Mouse (Mus musculus) frontal cortex, postnatal 10 days (tissue): ENCODE data around the gene Dop1b.
"Not testable (repeated sequence)": the region's sequence is repeated elsewhere in the genome, so short reads cannot be mapped to it uniquely, and the experiment has no call there.

Source experiments
- DNase-seq, 2 experiments: peaks; one replicate each; pipeline ENCODE4 v3.0.0; 2022; ENCODE audit warnings: low spot score in 2 of 2, mixed read lengths in 1 of 2

The Dop1b gene

DNA sequence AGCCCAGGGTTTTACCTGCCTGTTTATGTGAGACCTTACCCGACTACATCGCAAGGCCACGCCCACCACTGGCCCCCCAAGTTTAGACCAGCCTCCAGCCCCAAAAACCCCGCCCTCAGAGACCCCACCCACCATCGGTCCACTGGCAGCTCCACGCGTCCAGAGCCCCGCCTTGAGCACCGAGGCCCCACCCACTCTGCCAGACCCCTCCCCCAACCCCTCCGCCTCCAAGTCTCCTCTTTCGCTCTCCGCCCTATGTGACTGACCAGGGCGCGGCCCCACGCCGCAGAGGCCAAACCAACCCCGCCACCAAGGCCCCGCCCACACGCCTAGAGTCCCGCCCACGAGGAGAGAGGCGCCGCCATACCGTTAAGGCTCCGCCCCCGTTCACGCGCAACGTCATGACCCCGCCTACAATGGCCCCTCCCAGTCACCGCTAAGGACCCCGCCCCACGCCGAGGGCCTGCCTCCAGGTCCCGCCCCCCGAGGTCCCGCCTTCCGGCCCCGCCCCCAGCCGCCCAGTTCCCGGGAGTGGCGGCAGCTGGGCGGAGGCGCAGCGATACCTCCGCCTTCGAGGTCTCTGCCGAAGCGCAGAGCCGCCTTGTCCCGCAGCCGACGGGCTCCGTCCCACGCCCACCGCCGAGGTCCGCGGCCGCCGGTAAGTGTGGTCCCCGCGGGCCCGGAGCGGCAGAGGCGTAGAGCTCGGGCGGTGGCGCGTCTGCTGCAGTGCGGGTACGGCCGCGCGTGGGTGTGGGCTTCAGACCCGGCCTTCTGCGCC, at the start of gene Dop1b:
Gene Dop1b (plus strand): TSS at position 494 of the 778 bp plus-strand sequence.
- peak; percentile 94 to 97 for DNase-seq

DNA sequence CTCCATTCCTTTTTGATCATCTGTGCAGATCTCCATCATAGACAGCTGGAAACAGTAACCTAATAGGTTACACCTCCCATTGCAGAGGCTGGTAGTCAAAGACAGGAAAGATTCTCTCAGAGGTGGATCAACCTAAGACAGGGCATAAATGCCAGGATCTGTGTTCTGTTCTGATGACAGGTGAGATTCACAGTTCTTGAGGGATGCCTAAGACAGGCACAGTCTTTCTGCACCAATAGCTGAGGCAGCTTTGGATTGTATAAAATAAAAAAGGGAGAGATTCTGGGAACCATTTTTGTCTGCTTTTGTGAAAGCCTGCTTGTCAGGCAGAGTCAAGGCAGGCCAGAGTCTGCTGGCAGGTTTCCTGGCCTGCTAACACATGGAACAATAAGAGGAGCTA, 43.7 kb upstream of the Dop1b start:
- no peak for DNase-seq

DNA sequence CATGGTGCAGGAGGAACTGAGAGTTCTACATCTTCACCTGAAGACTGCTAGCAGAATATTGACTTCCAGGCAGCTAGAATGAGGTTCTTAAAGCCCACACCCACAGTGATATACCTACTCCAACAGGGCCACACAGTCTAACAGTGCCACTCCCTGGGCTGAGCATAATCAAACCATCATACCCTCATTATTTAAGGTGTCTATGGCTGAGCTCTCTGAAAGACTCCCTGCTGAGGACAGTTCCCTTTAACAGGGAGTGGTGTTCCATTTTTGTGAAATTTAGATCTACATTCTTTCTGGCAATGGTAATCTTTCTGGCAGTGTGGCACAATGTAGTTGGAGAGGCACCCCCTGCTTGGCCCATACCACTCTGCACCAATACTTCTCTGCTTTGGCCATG, 42.2 kb upstream of the Dop1b start:
- DNase-seq: no peak

DNA sequence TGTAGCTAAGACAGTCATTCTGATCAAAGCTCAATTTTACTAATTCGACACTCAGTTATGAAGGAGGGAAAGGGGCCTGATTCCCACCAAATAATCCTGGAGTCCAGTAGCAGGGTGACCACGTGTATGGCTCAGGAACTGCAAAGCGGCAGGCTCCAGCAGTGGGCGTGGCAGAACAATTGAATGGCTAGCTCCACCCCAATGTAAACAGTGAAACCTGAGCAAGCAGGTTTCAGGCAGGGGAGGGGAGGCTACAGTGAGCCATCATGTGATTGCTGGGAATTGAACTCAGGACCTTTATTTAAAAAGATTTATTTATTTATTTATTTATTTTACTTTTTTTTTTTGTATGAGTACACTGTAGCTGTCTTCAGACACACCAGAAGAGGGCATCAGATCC, 41.2 kb upstream of the Dop1b start:
- DNase-seq: not testable (repeated sequence)

DNA sequence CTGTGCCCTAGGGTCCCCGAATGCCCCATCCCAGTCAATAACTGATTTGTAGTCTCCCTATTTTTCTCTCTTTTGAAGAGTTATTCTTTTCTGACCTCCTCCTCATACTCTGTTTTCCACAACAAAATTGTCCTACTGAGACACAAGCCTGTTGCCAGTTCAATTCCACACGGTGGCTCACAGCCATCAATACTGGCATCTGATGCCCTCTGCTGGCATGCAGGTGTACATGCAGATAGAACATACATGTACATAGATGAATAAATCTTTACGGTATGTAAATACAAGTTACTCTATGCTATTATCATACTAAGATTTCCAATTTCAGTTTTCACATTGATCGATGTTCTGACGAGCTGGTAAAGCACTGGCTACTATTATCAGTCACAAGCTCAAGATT, 40.6 kb upstream of the Dop1b start:
- no peak for DNase-seq

DNA sequence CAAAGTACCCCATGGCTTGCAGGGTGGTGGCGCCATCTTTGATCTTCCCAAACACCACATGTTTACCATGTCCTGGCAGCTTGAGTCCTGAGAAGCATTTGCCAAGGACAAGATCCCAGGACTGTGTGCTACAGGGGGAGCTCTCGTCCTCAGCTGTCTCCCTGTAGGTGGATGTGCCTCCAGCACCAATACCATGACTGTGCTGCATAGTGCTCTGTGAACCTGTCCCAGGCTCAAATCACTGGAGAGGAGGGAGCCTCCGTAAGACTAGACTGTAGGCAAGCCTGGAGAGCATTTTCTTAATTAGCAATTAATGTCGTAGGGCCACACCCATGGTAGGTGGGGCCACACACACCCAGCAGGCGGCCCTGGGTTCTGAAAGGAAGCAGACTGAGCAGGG, 35.3 kb upstream of the Dop1b start:
- DNase-seq: no peak

DNA sequence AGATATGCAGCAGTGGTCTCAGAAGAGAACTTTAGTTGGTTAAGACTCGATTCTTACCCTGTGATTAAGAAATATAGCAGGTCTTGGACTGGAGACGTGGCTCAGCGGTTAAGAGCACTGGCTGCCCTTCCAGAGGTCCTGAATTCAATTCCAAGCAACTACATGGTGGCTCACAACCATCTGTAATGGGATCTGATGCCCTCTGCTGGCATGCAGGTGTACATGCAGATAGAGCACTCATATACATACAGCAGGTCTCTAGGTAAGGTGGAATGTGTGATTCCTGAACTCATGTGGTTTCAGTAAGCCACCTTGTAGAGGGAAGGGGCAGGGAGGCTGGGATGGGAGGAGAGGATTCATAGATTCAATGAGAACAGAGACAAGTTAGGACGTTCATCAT, 33.5 kb upstream of the Dop1b start:
- DNase-seq: no peak

DNA sequence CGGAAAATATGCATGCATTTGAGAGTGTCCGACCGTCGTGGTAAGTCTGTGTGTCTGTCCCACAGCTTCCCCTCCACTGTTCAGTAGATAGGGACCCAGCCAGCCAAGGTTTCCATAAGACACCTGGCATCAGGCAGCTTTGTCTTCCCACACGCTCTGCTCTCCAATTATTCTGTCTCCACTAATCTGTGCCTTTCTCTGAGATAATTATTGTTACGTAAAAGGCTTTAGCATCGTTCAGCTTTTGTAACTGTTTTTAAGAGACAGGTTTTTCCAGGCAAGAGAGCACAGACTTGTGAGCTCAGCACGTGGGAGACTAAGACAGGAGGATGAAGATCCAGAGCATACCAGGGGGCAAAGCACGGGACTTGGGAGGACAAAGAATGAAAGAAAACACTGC, 32.5 kb upstream of the Dop1b start:
- no peak for DNase-seq

DNA sequence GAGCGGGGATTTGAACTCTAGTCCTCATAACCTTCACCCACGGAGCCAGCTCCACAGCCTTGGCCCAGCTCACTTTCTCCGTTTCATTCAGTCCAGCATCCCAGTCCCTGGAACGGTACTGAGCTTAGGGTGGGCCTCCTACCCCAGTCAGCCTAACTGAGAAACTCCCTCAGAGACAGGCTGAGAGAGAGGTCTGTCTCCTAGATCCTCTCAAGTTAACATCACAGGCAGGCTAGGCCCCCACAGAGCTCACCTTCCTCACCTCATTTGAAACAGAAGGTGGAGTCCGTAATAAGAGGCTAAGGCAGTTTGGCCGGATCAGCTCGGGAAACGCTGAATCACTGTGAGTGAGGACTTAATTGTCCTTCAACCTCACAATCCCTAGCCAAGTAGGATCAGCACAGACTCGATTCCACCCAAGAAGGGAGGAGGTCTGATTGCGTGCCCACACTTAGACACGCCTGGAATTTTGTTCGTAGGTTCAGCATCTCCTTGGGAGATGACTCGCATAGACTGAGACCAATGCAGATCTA, 29.5 kb upstream of the Dop1b start:
- no peak for DNase-seq

DNA sequence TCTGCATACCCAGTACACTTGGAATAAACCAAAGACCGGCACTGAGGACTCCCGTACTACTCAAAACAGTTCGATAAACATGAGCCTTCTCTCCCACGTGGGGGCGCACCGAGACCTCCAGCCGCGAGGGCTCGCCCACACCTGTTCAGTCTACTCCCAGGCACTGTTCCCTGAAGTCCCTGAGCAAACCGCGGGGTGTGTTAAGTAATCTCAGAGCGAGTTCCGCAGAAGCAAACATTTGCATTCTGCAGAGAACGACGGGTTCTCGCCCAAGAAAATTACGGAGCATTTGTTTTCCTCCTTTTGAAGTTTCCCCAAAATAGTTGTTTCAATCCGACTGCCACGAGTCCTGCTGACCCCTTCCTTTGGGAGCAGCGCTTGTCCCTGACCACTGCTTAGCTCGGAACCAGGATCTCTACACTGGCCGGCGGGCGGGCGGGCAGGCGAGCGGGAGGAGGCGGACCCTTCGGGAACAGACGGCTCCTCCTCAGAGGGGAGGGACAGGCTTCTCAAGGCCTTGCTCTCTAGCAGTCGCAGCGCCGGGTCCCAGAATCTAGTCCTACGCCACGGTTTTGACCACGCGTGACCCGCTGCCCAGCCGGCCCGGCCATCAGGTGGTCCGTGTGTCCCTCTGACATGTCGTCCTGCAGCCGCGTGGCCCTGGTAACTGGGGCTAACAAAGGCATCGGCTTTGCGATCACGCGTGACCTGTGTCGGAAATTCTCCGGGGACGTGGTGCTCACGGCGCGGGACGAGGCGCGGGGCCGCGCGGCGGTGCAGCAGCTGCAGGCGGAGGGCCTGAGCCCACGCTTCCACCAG, 28.8 kb upstream of the Dop1b start, which contains the start of gene Cbr3:
Gene Cbr3 (plus strand): TSS at position 527 of the 819 bp plus-strand sequence.
- peak; percentile 59 to 62 for DNase-seq

DNA sequence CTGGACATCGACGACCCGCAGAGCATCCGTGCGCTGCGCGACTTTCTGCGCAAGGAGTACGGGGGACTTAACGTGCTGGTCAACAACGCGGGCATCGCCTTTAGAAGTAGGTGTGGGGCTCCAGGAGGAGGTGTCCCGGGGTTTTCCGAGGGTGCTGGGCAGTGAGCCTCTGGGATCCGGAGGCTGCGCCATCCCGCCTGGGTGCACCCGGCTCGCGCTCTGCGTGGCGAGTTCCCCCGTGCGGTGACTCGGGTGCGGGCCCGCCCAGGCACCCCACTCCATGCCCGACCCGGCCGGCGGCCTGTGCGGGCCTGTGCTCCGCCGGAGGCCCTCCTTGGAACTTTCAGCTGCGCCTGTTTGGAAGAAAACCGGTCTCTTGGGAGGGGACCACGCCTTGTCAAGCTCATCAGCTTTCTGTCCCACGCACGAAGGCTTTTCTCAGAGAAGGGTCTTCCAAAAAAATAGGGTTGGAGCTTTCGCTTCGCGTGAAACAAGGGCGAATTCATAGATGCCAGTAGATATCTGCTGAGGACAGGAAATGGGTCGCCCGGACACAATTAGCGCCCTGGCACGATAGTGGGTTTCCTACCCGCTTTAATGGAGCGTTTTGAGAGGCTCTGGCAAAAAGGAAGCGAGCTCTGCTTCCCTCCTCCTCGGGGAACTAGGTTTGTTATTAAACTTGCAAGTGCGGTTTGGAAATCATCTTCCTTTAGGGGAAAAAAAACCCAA, 28.0 kb upstream of the Dop1b start:
- DNase-seq: peak in 1 of 2 experiments; percentile 24

DNA sequence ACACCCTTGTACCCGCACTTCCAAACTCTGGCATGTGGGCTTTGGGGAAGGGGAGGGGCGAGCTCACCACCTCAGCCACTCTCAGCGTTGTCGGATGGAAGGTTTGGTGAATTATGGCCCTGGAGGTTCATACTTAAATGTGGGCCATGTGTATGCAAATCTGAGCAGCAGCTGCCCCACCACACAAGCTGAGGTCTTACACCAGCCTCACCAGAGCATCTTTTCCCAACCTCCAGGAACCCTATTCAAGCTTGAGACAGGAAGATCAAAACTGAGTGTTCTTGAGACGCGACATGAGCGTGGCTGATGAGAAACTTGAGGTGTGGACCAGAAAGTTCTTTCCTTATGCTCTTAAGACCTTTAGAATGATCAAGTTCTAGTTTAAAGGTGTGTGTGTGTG, 27.3 kb upstream of the Dop1b start:
- DNase-seq: no peak

DNA sequence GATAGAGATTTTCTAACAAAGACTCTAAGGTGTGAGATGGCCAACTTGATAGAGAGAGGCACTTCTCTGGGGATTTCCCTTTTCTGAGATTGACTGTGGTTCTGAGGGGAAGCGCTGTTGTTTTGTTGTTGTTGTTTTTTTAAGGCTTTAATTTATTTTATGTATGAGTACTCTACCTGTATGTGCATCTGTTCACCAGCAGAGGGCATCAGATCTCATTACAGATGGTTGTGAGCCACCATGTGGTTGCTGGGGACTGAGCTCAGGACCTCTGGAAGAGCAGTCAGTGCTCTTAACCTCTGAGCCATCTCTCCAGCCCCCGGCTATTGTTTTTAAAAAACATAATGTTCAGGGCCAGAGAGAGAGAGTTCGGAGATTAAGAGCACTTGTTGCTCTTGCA, 25.9 kb upstream of the Dop1b start:
- not testable (repeated sequence) for DNase-seq

DNA sequence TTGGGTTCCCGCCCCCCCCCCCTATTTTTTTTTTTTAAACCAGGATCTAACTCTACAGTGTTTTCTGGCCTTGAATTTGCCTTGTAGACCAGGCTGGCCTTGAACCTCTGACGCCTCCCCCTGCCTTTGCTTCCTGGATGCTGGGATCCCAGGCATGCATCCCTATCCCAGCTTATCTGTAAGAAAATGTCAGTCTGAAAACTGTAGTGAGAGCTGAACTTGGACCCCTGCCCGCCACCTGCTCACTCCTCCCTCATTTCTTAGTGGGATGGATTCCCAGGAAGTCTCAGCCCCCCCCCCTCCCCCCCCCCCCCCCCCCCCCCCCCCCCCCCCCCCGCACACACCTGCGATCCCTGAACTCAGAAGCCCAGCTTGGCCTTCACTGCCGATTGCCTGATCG, 25.3 kb upstream of the Dop1b start:
- DNase-seq: no peak

DNA sequence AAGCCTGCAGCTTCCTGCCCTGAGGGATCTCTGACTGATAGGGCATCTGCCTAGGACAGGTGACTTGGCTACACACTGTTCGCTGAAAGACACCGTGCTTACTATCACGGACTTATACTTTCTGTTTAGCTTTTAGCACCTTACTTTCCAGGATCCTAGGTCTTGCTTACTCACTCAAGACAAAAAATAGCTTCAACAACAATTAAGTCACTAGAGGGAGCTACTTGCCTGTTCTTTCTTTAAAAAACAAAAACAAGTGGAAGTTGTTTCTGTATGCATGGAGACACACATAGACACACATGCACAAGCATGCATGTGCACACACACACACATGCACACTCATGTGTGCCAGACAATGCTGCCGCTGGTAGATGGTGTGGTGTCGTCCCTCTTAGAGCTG, 24.8 kb upstream of the Dop1b start:
- DNase-seq: no peak

DNA sequence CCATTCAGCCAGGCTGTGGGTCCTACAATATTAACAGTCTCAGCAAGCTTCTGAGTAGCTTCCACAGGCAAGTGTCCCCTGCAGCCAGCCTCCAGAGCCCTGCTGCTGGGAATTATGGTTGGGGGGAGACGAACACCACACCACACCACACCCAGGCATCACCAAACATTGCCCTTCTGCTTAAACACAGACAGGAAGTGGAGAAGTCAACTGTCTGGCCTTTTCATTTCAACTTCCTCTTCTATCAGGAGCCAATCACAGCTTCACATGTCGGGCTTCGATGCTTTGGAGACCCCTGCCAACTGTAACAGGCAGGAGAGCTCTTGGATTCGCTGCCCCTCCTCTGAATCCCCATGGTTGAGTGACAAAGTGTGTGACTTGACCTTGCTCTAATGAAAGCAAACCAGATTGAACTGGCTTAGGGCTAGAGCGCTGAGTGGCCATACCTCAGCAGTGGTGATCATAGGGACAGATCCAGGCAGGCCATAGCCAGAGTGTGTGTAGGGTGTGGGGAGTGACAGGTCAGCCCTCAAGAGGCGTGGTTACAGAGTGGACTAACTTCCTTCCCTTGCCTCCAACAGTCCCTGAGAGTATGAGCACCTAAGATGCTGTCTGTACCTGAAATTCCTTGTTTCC, 20.4 kb upstream of the Dop1b start:
- DNase-seq: no peak

DNA sequence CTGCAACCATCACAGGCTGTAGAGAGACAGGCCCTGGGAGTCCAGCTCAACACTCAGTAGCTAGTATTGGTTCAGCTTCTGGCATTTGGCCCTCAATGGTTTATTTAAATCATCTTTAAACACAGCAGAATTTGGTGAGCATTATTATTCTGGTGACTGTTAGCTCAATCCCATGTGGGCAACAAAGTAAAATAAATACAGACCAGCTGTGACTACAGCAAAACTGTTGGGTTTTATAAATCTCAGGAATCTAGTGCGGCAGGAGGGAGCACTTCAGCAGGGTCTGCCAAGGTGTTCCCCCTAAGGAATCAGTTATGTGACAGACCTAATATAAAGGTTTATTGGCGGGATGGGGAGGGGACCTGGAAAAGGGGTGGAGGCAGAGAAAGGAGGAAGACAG, 19.0 kb upstream of the Dop1b start:
- DNase-seq: no peak

DNA sequence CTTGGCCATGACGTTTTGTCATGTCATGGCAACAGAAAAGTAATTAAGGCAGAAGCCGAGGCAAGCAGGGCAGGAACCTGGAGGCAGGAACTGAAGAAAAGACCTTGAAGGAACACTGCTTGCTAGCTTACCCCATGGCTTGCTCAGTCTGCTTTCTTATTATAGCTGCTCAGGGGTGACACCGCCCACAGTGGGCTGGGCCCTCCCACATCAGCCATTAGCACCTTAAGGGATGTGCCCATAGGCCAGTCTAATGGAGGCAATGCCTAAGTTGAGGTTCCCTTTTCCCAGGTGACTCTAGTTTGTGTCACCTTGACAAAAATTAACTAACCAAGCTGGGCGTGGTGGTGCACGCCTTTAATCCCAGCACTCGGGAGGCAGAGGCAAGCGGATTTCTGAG, 4.6 kb upstream of the Dop1b start:
- no peak for DNase-seq

DNA sequence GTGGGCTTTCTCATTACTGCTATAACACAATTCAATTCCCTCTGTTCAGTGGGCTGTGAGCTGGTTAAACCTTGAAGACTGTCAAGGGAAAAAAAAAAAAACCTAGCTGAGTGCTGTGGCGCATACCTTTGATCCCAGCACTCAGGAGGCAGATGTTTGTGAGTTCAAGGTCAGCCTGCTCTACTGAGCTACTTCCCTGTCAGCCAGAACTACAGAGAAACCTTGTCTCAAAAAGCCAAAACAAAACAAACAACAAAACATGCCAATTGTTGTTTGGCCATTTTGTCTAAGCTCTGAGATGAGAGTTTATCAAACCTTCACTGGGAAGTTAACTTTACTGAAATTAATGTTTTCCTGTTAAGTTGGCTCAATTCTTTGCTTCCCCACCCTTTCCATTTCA, 2.5 kb upstream of the Dop1b start:
- no peak for DNase-seq

DNA sequence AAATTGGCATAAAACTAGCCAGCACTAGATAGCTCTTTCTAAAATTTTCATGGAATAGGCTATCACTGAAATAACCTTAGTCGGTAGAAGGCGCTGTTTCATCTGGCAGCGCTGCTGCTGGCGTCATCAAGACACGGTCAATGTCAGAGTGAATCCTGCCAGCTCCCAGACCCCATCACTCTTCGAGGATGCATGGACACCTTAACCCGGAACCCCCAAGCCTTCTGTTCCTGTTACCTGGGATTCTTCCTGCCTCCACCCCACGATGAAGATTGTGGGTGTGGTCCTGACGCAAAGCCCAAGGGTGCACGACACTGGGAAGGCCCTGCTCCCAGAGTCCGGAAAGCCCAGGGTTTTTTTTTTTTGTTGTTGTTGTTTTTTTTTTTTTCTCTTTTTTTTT, 780 bp upstream of the Dop1b start:
- DNase-seq: peak; percentile 58 to 66

DNA sequence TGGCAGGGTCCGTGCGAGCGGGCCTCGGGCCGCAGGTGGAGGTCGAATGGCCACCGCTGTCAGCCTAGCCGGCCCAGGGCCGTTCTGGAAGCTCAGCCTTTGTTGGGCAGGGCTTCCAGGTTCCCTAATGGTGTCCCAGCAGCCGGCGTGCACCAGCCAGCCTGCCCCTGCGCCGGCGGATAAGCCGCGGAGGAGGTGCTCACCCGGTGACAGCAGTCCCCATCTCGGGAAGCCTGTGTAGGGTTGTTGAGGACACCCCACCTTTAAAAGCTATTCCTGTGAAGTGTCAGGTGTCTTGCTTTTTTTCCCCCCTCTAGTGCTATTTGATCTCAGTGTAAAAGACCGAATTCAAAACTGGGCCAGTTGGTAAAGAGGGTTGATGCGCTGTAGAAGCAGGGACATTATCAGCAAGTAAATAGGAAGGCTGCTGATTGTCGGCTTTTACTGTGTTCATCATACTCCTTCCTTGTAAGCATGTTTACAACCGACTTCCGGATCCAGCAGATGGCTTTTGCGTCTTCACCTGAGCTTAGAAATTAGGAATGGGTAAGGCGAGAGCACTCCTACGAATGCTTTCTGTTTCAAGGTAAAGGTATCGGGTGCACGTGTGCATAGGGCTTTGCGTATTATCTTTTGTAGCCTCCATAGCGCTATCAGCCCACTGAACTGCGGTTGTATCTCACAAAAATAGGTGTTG, 633 bp downstream of the Dop1b start:
- DNase-seq: no peak
